Mouse (Mus musculus) liver, embryonic 12.5 days (tissue): ENCODE measurements around the gene Arhgef15. TPM values are rescaled to one million over a fixed set of nuclear protein-coding genes. Genes with fewer than 3 reads are reported as not detected.
A peak's percentile ranks its signal among the peaks of the same experiment; 100 is the strongest.
"Not testable (repeated sequence)": the region's sequence is repeated elsewhere in the genome, so short reads cannot be mapped to it uniquely, and the experiment has no call there.

ENCODE experiments used
- ATAC-seq: fragments of 200-750 bp; cut with Nextera tagmentation; 2 replicates; pipeline ENCODE4 v1.8.0; 2017; ENCODE audit warnings: moderate number of reproducible peaks, mild to moderate bottlenecking, moderate library complexity
- H3K27ac ChIP-seq: fragments of 300-500 bp; sonication (generic); 2 replicates; pipeline ENCODE4 v1.5.1; 2016; ENCODE audit warnings: mild to moderate bottlenecking
- H3K27me3 ChIP-seq: fragments of 300-500 bp; sonication (generic); replicated peaks from 2 replicates; pipeline ENCODE4 v1.6.1; 2016; ENCODE audit warnings: mild to moderate bottlenecking, moderate library complexity
- H3K36me3 ChIP-seq: fragments of 300-500 bp; sonication (generic); 2 replicates; pipeline ENCODE4 v1.6.1; 2016; ENCODE audit warnings: mild to moderate bottlenecking, moderate library complexity
- H3K4me1 ChIP-seq: fragments of 300-500 bp; sonication (generic); 2 replicates; pipeline ENCODE4 v1.6.1; 2016
- H3K4me2 ChIP-seq: fragments of 300-500 bp; sonication (generic); 2 replicates; pipeline ENCODE4 v1.6.1; 2016; ENCODE audit warnings: mild to moderate bottlenecking, moderate library complexity
- H3K4me3 ChIP-seq: fragments of 300-500 bp; sonication (generic); 2 replicates; pipeline ENCODE4 v1.5.1; 2016; ENCODE audit warnings: mild to moderate bottlenecking, moderate library complexity
- H3K9ac ChIP-seq: fragments of 300-500 bp; sonication (generic); 2 replicates; pipeline ENCODE4 v1.6.1; 2016; ENCODE audit warnings: mild to moderate bottlenecking, moderate library complexity
- H3K9me3 ChIP-seq: fragments of 300-500 bp; sonication (generic); replicated peaks from 2 replicates; pipeline ENCODE4 v1.6.1; 2016; ENCODE audit warnings: mild to moderate bottlenecking, moderate library complexity
- WGBS: fragments of 180-500 bp; shearing (Covaris S2); methylation state at CpG from one replicate; pipeline ENCODE4 v1.1.7; 2016; ENCODE audit not compliant: insufficient replicate concordance; 5-methylcytosine and 5-hydroxymethylcytosine counted together
- polyA plus RNA-seq: library from polyadenylated mRNA; unstranded; fragments of >200 nt; fragmentation: Nextera tagmentation; extraction: Ambion mirVana; gene quantifications from 2 replicates; pipeline ENCODE4 v1.2.1, GENCODE M21; 2016

Arhgef15 gene
- polyA plus RNA-seq, 1 experiment from 2014 or later, result 3.0 TPM

- H3K9ac ChIP-seq, result no peak overlapping the region
- H3K9me3 ChIP-seq, result no peaks in the 10 kb centered on the region
- peaks cover 9% of the 10 kb centered on the region for H3K4me1 ChIP-seq
- no peaks in the 10 kb centered on the region for H3K36me3 ChIP-seq
- H3K27ac ChIP-seq, result no peak overlapping the region
- no peak for ATAC-seq
- H3K4me2 ChIP-seq, result no peak overlapping the region
- no peak overlapping the region for H3K4me3 ChIP-seq
- peaks cover 19% of the 10 kb centered on the region for H3K27me3 ChIP-seq
- WGBS, result 39% methylated on average over 2 of the region's 2 CpGs
Observed at GRCm38 (mm10) chr11:68945245-68945644, 12.0 kb downstream of the Arhgef15 start.

GRCm38 (mm10) chr11:68942731-68943130, 14.5 kb downstream of the Arhgef15 start:
- Histone ChIP-seq H3K27ac (no peak overlapping the region), H3K4me1 (peaks cover 23% of the 10 kb centered on the region), H3K4me3 (no peak overlapping the region), H3K9me3 (no peaks in the 10 kb centered on the region), H3K27me3 (peaks cover 18% of the 10 kb centered on the region), H3K36me3 (no peaks in the 10 kb centered on the region), H3K9ac (no peak overlapping the region), H3K4me2 (no peak overlapping the region)
- no peak for ATAC-seq
- WGBS, result 73% methylated on average over 8 of the region's 8 CpGs

GRCm38 (mm10) chr11:68940516-68940915, 16.8 kb downstream of the Arhgef15 start:
- Histone ChIP-seq H3K27ac (no peak overlapping the region), H3K9ac (no peak overlapping the region), H3K36me3 (no peaks in the 10 kb centered on the region), H3K4me2 (peak overlapping the region; percentile 70), H3K4me1 (peaks cover 18% of the 10 kb centered on the region), H3K27me3 (no peaks in the 10 kb centered on the region), H3K9me3 (no peaks in the 10 kb centered on the region), H3K4me3 (peak overlapping the region; percentile 56)
- no peak for ATAC-seq
- 56% methylated on average over 4 of the region's 4 CpGs for WGBS

GRCm38 (mm10) chr11:68939451-68940304, 17.6 kb downstream of the Arhgef15 start:
- peaks cover 18% of the 10 kb centered on the region for H3K4me1 ChIP-seq
- peak overlapping the region; percentile 56 for H3K4me3 ChIP-seq
- H3K27ac ChIP-seq, result no peak overlapping the region
- H3K4me2 ChIP-seq, result peak overlapping the region; percentile 70
- H3K9me3 ChIP-seq, result no peaks in the 10 kb centered on the region
- peak overlapping the region; percentile 63 for H3K9ac ChIP-seq
- H3K27me3 ChIP-seq, result no peaks in the 10 kb centered on the region
- no peaks in the 10 kb centered on the region for H3K36me3 ChIP-seq
- WGBS, result 6% methylated on average over 16 of the region's 16 CpGs
- ATAC-seq, result peak; percentile 99

GRCm38 (mm10) chr11:68936951-68937350, 20.3 kb downstream of the Arhgef15 start:
- ATAC-seq, result not testable (repeated sequence)

GRCm38 (mm10) chr11:68933885-68934507, 23.3 kb downstream of the Arhgef15 start:
- H3K4me2 ChIP-seq, result no peak overlapping the region
- 0 out of 2 replicates have a peak, but pooled peaks cover 3% of the 10 kb centered on the region for H3K4me1 ChIP-seq
- no peak overlapping the region for H3K4me3 ChIP-seq
- WGBS, result 68% methylated on average over 5 of the region's 5 CpGs
- H3K36me3 ChIP-seq, result no peaks in the 10 kb centered on the region
- peaks cover 11% of the 10 kb centered on the region; the same call in 1 of the 2 replicates for H3K27me3 ChIP-seq
- H3K27ac ChIP-seq, result no peak overlapping the region
- no peak for ATAC-seq
- H3K9ac ChIP-seq, result no peak overlapping the region
- H3K9me3 ChIP-seq, result no peaks in the 10 kb centered on the region

More at GRCm38 (mm10) chr11:68936951-68937350, 20.3 kb downstream of the Arhgef15 start:
- not testable (repeated sequence) for H3K9me3 ChIP-seq, H3K4me3 ChIP-seq, H3K27ac ChIP-seq, H3K36me3 ChIP-seq, H3K9ac ChIP-seq, H3K27me3 ChIP-seq, H3K4me2 ChIP-seq
- H3K4me1 ChIP-seq, result peaks cover 18% of the 10 kb centered on the region
- 79% methylated on average over 4 of the region's 4 CpGs for WGBS

GRCm38 (mm10) chr11:68929947-68930346, 27.3 kb downstream of the Arhgef15 start:
- no peaks in the 10 kb centered on the region for H3K36me3 ChIP-seq
- no peak overlapping the region for H3K27ac ChIP-seq
- H3K9ac ChIP-seq, result no peak overlapping the region
- H3K4me1 ChIP-seq, result peaks cover under 1% of the 10 kb centered on the region; the same call in 1 of the 2 replicates
- peaks cover 29% of the 10 kb centered on the region; the same call in 1 of the 2 replicates for H3K27me3 ChIP-seq
- WGBS, result 67% methylated on average over 6 of the region's 6 CpGs
- ATAC-seq, result no peak
- no peak overlapping the region for H3K4me3 ChIP-seq
- H3K9me3 ChIP-seq, result no peaks in the 10 kb centered on the region
- no peak overlapping the region for H3K4me2 ChIP-seq

GRCm38 (mm10) chr11:68926981-68927380, 30.3 kb downstream of the Arhgef15 start, which contains the start of gene Odf4:
Odf4 (minus strand) TSS chr11:68927081.
- WGBS, result 59% methylated on average over 3 of the region's 3 CpGs
- H3K9me3 ChIP-seq, result no peaks in the 10 kb centered on the region

GRCm38 (mm10) chr11:68924749-68925148, 32.5 kb downstream of the Arhgef15 start:
- no peak for ATAC-seq
- WGBS, result 51% methylated on average over 2 of the region's 2 CpGs

More at GRCm38 (mm10) chr11:68926981-68927380, 30.3 kb downstream of the Arhgef15 start, which contains the start of gene Odf4:
- H3K4me2 ChIP-seq, result no peak within 1 kb of the TSS
- no peak within 1 kb of the TSS for H3K4me3 ChIP-seq
- no peak within 1 kb of the TSS for H3K9ac ChIP-seq
- peaks cover 37% of the 10 kb centered on the region; the same call in 1 of the 2 replicates for H3K27me3 ChIP-seq
- no peak for ATAC-seq
- no peaks in the 10 kb centered on the region for H3K36me3 ChIP-seq
- peaks cover 7% of the 10 kb centered on the region; the same call in 1 of the 2 replicates for H3K4me1 ChIP-seq
- H3K27ac ChIP-seq, result no peak within 1 kb of the TSS

GRCm38 (mm10) chr11:68923191-68923590, 34.1 kb downstream of the Arhgef15 start:
- Histone ChIP-seq H3K4me1 (peaks cover 7% of the 10 kb centered on the region; the same call in 1 of the 2 replicates), H3K4me3 (no peak overlapping the region), H3K36me3 (no peaks in the 10 kb centered on the region), H3K4me2 (no peak overlapping the region), H3K9me3 (no peaks in the 10 kb centered on the region), H3K9ac (no peak overlapping the region), H3K27me3 (peaks cover 29% of the 10 kb centered on the region; the same call in 1 of the 2 replicates), H3K27ac (no peak overlapping the region)
- no peak for ATAC-seq
- WGBS, result 62% methylated on average over 3 of the region's 3 CpGs

More at GRCm38 (mm10) chr11:68924749-68925148, 32.5 kb downstream of the Arhgef15 start:
- Histone ChIP-seq H3K4me1 (peaks cover 7% of the 10 kb centered on the region; the same call in 1 of the 2 replicates), H3K9ac (no peak overlapping the region), H3K9me3 (no peaks in the 10 kb centered on the region), H3K4me2 (no peak overlapping the region), H3K36me3 (no peaks in the 10 kb centered on the region), H3K27ac (no peak overlapping the region), H3K27me3 (peaks cover 29% of the 10 kb centered on the region; the same call in 1 of the 2 replicates), H3K4me3 (no peak overlapping the region)

GRCm38 (mm10) chr11:68914566-68914965, 42.7 kb downstream of the Arhgef15 start:
- H3K36me3 ChIP-seq, result no peaks in the 10 kb centered on the region
- no peaks in the 10 kb centered on the region for H3K4me1 ChIP-seq
- ATAC-seq, result no peak
- no peak overlapping the region for H3K9ac ChIP-seq
- H3K27ac ChIP-seq, result no peak overlapping the region
- H3K27me3 ChIP-seq, result peaks cover 29% of the 10 kb centered on the region
- H3K4me3 ChIP-seq, result no peak overlapping the region
- WGBS, result 74% methylated on average over 4 of the region's 4 CpGs
- 0 out of 2 replicates have a peak, but pooled peaks cover 4% of the 10 kb centered on the region for H3K9me3 ChIP-seq
- H3K4me2 ChIP-seq, result no peak overlapping the region
